Mouse (Mus musculus): ENCODE measurements around the gene C8g.

GRCm38 (mm10) chr2:25498622-25499478, 2.7 kb downstream of the C8g start:
- TF ChIP-seq CTCF (conservative IDR thresholded peaks at IDR 0.05; ENCODE audit: low read length), result no peak
- TF ChIP-seq NANOG (IDR thresholded peaks at IDR 0.05; ENCODE audit: borderline replicate concordance, low read length), result no peak
- TF ChIP-seq POU5F1 (IDR thresholded peaks at IDR 0.05; ENCODE audit: borderline replicate concordance, low read length), result no peak
